Mouse (Mus musculus) limb, embryonic 10.5 days (tissue): Measurements from ENCODE around the gene Micall1. TPM values are rescaled to one million over a fixed set of nuclear protein-coding genes. Genes with fewer than 3 reads are reported as not detected.

Experiments
- DNase-seq: peaks from one replicate; pipeline ENCODE4 v3.0.0-alpha.2; 2017; ENCODE audit warnings: low spot score
- H3K27ac ChIP-seq: fragments of 300-500 bp; sonication (generic); 2 replicates; pipeline ENCODE4 v1.5.1; 2016; ENCODE audit warnings: mild to moderate bottlenecking
- H3K27me3 ChIP-seq: fragments of 300-500 bp; sonication (generic); 2 replicates; pipeline ENCODE4 v1.6.1; 2016; ENCODE audit warnings: low read depth, mild to moderate bottlenecking; ENCODE audit not compliant: poor library complexity, severe bottlenecking
- H3K36me3 ChIP-seq: fragments of 300-500 bp; sonication (generic); 2 replicates; pipeline ENCODE4 v1.6.1; 2016; ENCODE audit warnings: mild to moderate bottlenecking, moderate library complexity
- H3K4me1 ChIP-seq: fragments of 300-500 bp; sonication (generic); 2 replicates; pipeline ENCODE4 v1.6.1; 2016
- H3K4me3 ChIP-seq: fragments of 300-500 bp; sonication (generic); 2 replicates; pipeline ENCODE4 v1.5.1; 2016; ENCODE audit warnings: mild to moderate bottlenecking, moderate library complexity
- H3K9me3 ChIP-seq: fragments of 300-500 bp; sonication (generic); replicated peaks from 2 replicates; pipeline ENCODE4 v1.6.1; 2016; ENCODE audit warnings: mild to moderate bottlenecking
- WGBS: fragments of 180-500 bp; shearing (Covaris S2); methylation state at CpG from one replicate; pipeline ENCODE4 v1.1.7; 2016; 5-methylcytosine and 5-hydroxymethylcytosine counted together
- polyA plus RNA-seq: library from polyadenylated mRNA; unstranded; fragments of >200 nt; fragmentation: Nextera tagmentation; extraction: Ambion mirVana; gene quantifications from 2 replicates; pipeline ENCODE4 v1.2.1, GENCODE M21; 2016

Gene Micall1
- polyA plus RNA-seq, 1 experiment from 2014 or later, result 9.7 TPM

GRCm38 (mm10) chr15:79166712-79167111 is 58.0 kb downstream of the Micall1 start:
- Histone ChIP-seq H3K4me3 (no peak overlapping the region), H3K27me3 (peaks cover 54% of the 10 kb centered on the region), H3K27ac (no peak overlapping the region), H3K36me3 (no peaks in the 10 kb centered on the region), H3K4me1 (peaks cover 54% of the 10 kb centered on the region), H3K9me3 (no peaks in the 10 kb centered on the region)
- WGBS, result 32% methylated on average over 8 of the region's 8 CpGs
- DNase-seq, result no peak

DNA sequence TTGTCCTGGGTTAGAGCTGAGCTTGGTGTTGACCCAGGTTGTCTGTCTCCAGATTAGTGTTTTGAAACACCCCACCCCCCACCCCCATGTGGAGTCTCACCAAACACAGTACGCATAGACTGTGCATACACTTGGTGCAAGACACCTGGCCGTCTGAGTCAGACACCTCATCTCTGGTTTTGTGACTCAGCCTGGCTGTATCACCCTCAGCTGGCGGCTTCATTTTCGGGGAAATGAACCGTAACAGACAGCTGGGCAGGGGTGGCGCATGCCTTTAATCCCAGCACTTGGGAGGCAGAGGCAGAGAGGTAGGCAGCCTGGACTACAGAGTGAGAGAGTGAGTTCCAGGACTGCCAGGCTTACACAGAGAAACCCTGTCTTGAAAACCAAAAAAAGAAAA is 68.2 kb downstream of the Micall1 start:
- H3K4me3 ChIP-seq, result no peak overlapping the region
- H3K27ac ChIP-seq, result no peak overlapping the region; the same call in 1 of the 2 replicates
- peaks cover 8% of the 10 kb centered on the region; the same call in 1 of the 2 replicates for H3K27me3 ChIP-seq
- H3K4me1 ChIP-seq, result peaks cover 11% of the 10 kb centered on the region
- no peaks in the 10 kb centered on the region for H3K9me3 ChIP-seq
- WGBS, result 71% methylated on average over 6 of the region's 6 CpGs
- no peaks in the 10 kb centered on the region for H3K36me3 ChIP-seq
- DNase-seq, result no peak

GRCm38 (mm10) chr15:79185213-79185612 is 76.5 kb downstream of the Micall1 start:
- 91% methylated on average over 10 of the region's 10 CpGs for WGBS
- no peak for DNase-seq
- H3K4me3 ChIP-seq, result no peak overlapping the region

More at GRCm38 (mm10) chr15:79185213-79185612, 76.5 kb downstream of the Micall1 start:
- H3K27ac ChIP-seq, result no peak overlapping the region
- peaks cover 4% of the 10 kb centered on the region; the same call in 1 of the 2 replicates for H3K4me1 ChIP-seq
- no peaks in the 10 kb centered on the region for H3K36me3 ChIP-seq
- no peaks in the 10 kb centered on the region for H3K27me3 ChIP-seq
- H3K9me3 ChIP-seq, result no peaks in the 10 kb centered on the region

Other genes with a start within 250 kb of the Micall1 start
- gene Gga1, start 231.7 kb upstream of the Micall1 start, polyA plus RNA-seq, result 49.9 and 56.5 TPM in 2 replicates
- 0.13 and 0.51 TPM in 2 replicates for gene Gm49510, start 209.2 kb upstream of the Micall1 start, polyA plus RNA-seq
- 51.1 and 51.2 TPM in 2 replicates for gene Sh3bp1, start 209.1 kb upstream of the Micall1 start, polyA plus RNA-seq
- gene Pdxp, start 195.0 kb upstream of the Micall1 start, polyA plus RNA-seq, result 37.1 and 40.8 TPM in 2 replicates
- gene Lgals1, start 182.2 kb upstream of the Micall1 start, polyA plus RNA-seq, result 292 and 458 TPM in 2 replicates
- gene Nol12, start 174.0 kb upstream of the Micall1 start, polyA plus RNA-seq, result 70.6 and 84.9 TPM in 2 replicates
- 47.9 and 54.6 TPM in 2 replicates for gene Triobp, start 161.2 kb upstream of the Micall1 start, polyA plus RNA-seq
- 330 and 448 TPM in 2 replicates for gene H1f0, start 80.4 kb upstream of the Micall1 start, polyA plus RNA-seq
- gene Galr3, start 67.0 kb upstream of the Micall1 start, polyA plus RNA-seq, result 0.13 TPM in 1 of 2 replicates, not detected in the other
- 73.8 and 77.9 TPM in 2 replicates for gene Ankrd54, start 46.0 kb upstream of the Micall1 start, polyA plus RNA-seq
- gene Eif3l, start 33.7 kb upstream of the Micall1 start, polyA plus RNA-seq, result 278 and 295 TPM in 2 replicates
- gene Polr2f, start 32.1 kb downstream of the Micall1 start, polyA plus RNA-seq, result 351 and 426 TPM in 2 replicates
- gene 1700088E04Rik, start 32.4 kb downstream of the Micall1 start, polyA plus RNA-seq, result 5.2 and 5.7 TPM in 2 replicates
- 0.75 and 1.8 TPM in 2 replicates for gene Sox10, start 56.3 kb downstream of the Micall1 start, polyA plus RNA-seq
- gene Pick1, start 120.3 kb downstream of the Micall1 start, polyA plus RNA-seq, result 38.3 and 52.5 TPM in 2 replicates
- gene Gm49486, start 120.5 kb downstream of the Micall1 start, polyA plus RNA-seq, result 0.11 and 0.48 TPM in 2 replicates
- 0.16 TPM in 1 of 2 replicates, not detected in the other for gene Slc16a8, start 145.9 kb downstream of the Micall1 start, polyA plus RNA-seq
- gene Baiap2l2, start 176.6 kb downstream of the Micall1 start, polyA plus RNA-seq, result 2.6 and 3.1 TPM in 2 replicates
- gene Pla2g6, start 219.5 kb downstream of the Micall1 start, polyA plus RNA-seq, result 17.0 and 18.2 TPM in 2 replicates
- 1.2 and 1.5 TPM in 2 replicates for gene Maff, start 237.7 kb downstream of the Micall1 start, polyA plus RNA-seq